Mouse (Mus musculus) layer of hippocampus, adult 9-10 months (tissue): Measurements from ENCODE around the gene Smad9.
"Not testable (repeated sequence)": the region's sequence is repeated elsewhere in the genome, so short reads cannot be mapped to it uniquely, and the experiment has no call there.

Experiments
- DNase-seq: peaks from one replicate; pipeline ENCODE4 v3.0.0; 2022; ENCODE audit warnings: low spot score

The Smad9 gene

GRCm38 (mm10) chr3:54757446-54757845 lies 2.1 kb downstream of the Smad9 start:
- DNase-seq = no peak

GRCm38 (mm10) chr3:54759211-54759610 lies 3.8 kb downstream of the Smad9 start:
- no peak for DNase-seq

- no peak for DNase-seq
Measured at GRCm38 (mm10) chr3:54760321-54761115, 5.1 kb downstream of the Smad9 start.

- DNase-seq = no peak
Measured at GRCm38 (mm10) chr3:54761258-54761657, 5.9 kb downstream of the Smad9 start.

GRCm38 (mm10) chr3:54764418-54764817 lies 9.0 kb downstream of the Smad9 start:
- DNase-seq = no peak

- not testable (repeated sequence) for DNase-seq
Measured at GRCm38 (mm10) chr3:54765521-54765920, 10.1 kb downstream of the Smad9 start.

GRCm38 (mm10) chr3:54766034-54766433 lies 10.7 kb downstream of the Smad9 start:
- no peak for DNase-seq

GRCm38 (mm10) chr3:54766811-54767210 lies 11.4 kb downstream of the Smad9 start:
- no peak for DNase-seq

- no peak for DNase-seq
Measured at GRCm38 (mm10) chr3:54768592-54768991, 13.2 kb downstream of the Smad9 start.

- no peak for DNase-seq
Measured at GRCm38 (mm10) chr3:54769349-54770275, 14.2 kb downstream of the Smad9 start.

GRCm38 (mm10) chr3:54773613-54774012 lies 18.2 kb downstream of the Smad9 start:
- DNase-seq = no peak

- no peak for DNase-seq
Measured at GRCm38 (mm10) chr3:54775989-54776631, 20.7 kb downstream of the Smad9 start.

- DNase-seq = no peak
Measured at GRCm38 (mm10) chr3:54790601-54791000, 35.2 kb downstream of the Smad9 start.

GRCm38 (mm10) chr3:54791822-54792677 lies 36.7 kb downstream of the Smad9 start:
- DNase-seq = no peak

GRCm38 (mm10) chr3:54793762-54794161 lies 38.4 kb downstream of the Smad9 start:
- DNase-seq = no peak

GRCm38 (mm10) chr3:54795379-54795778 lies 40.0 kb downstream of the Smad9 start:
- DNase-seq = no peak

GRCm38 (mm10) chr3:54795806-54796205 lies 40.4 kb downstream of the Smad9 start:
- peak; percentile 29 for DNase-seq

- DNase-seq = no peak
Measured at GRCm38 (mm10) chr3:54797211-54797610, 41.8 kb downstream of the Smad9 start.

- no peak for DNase-seq
Measured at GRCm38 (mm10) chr3:54803713-54804112, 48.3 kb downstream of the Smad9 start.

GRCm38 (mm10) chr3:54807061-54807661 lies 51.8 kb downstream of the Smad9 start:
- DNase-seq = no peak

- peak; percentile 86 for DNase-seq
Measured at GRCm38 (mm10) chr3:54807666-54808217, 52.4 kb downstream of the Smad9 start, which contains the start of gene Rfxap. Rfxap (minus strand) TSS chr3:54807791.
